Mouse (Mus musculus): ENCODE data around the gene Cars2.
"Not testable (repeated sequence)": the region's sequence is repeated elsewhere in the genome, so short reads cannot be mapped to it uniquely, and the experiment has no call there.

The Cars2 gene

GRCm38 (mm10) chr8:11512711-11513110 is 37.9 kb downstream of the Cars2 start:
- DNase-seq (ENCODE audit: low spot score), result no peak

- DNase-seq (ENCODE audit: low spot score), result no peak
Observed at GRCm38 (mm10) chr8:11510971-11511370, 39.6 kb downstream of the Cars2 start.

GRCm38 (mm10) chr8:11508880-11509279 is 41.7 kb downstream of the Cars2 start:
- no peak for DNase-seq (ENCODE audit: low spot score)

- peak; percentile 70 for DNase-seq (ENCODE audit: low spot score)
Observed at GRCm38 (mm10) chr8:11506802-11507201, 43.8 kb downstream of the Cars2 start.

- no peak for DNase-seq (ENCODE audit: low spot score)
Observed at GRCm38 (mm10) chr8:11506074-11506473, 44.5 kb downstream of the Cars2 start.

DNA sequence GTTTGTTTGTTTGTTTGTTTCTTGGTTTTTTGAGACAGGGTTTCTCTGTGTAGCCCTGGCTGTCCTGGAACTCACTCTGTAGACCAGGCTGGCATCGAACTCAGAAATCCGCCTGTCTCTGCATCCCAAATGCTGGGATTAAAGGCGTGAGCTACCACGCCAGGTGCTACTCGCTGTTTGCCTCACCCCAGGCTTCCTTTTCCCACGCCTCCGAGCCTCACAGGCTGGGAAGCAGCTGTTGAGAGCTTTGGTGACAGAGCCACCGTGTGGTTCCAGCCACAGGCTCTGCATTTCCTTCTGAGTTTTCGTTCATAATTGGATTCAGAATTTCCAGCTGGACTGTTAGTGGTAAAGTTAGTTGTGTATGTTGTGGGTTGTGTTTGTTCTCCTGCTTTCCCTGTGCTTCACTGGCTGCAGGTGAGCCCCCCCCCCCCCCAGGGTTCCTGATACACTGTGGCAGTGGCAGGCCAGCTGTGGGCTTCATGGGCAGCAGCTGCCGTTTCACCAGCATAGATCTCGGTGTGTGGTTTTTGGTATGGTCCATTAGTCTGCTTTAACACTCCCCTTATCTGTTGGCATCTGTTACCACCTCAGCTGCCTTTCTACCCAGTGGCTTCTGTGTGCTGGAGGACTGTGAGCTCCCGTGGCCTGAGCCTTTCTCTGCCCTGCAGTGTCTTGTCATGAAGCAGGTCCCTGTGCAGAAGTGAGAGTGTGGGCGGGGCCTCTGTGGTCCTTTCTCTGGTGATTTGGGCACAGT is 46.9 kb downstream of the Cars2 start:
- DNase-seq (ENCODE audit: low spot score), result no peak

DNA sequence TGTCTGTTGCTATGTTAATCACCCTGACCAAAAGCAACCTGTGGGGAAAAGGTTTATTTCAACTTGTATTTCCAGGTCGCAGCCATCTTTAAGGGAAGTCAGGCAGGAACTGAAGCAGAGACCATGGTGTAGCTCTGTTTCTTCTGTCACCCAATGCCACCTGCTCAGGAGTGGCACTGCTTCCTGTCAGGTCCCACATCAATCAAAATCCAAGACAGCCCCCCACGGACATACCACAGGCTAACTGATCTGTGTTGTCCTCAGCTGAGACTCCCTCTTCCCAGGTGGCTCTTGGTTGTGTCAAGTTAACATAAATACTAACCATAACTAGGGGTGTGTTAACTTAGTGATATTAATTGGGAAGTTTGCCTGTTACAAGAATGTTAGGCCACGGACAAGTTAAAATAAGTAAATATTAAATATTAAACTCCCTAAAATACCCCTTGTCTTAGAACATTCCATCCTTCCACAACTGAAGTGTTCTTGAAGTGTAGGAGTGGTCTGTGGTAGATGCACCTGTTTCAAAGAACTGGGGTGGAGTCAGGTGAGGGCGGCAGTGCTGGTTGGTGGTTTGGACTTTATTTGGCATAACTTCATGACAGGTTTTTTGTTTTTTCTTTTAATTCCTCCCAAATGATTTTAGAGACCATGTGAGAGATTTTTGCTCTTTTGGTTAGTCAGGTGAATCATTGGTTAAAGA is 51.6 kb downstream of the Cars2 start:
- DNase-seq (ENCODE audit: low spot score), result no peak

DNA sequence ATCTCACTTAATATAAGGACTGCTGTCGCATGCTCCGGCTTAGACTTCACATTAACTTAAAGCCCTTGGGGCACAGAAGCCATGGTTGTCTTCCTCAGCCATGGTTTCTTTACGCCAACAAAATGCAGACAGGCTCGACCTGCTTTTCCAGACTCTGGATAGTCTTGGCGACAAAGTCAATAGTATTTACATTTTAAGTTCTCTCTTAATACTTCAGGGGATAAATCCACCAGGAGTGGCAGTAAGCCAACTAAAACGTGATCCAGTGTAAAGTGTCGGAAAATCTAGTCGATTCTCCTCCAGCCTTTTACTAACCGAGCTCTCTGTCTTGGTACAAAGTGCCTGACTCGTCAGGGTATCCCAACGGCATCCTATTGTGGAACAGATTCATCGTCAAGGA is 52.3 kb downstream of the Cars2 start:
- no peak for DNase-seq (ENCODE audit: low spot score)

- peak; percentile 94 for DNase-seq (ENCODE audit: low spot score)
Observed at GRCm38 (mm10) chr8:11497017-11497990, 53.3 kb downstream of the Cars2 start, which contains the start of gene Naxd. Naxd (plus strand) TSS chr8:11497506.

DNA sequence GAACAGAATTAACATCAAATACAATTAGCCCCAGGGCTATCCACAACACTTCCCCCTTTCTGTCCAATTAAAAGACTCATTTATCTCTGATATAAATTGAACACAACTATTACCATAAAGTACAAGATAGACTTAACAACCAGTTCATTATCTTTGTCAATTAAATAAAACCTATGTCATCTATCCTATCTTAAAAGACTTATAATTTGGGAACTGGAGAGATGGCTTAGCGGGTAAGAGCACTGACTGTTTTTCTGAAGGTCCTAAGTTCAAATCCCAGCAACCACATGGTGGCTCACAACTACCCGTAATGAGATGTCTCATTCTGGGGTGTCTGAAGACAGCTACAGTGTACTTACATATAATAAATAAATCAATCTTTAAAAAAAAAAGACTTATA is 58.2 kb downstream of the Cars2 start:
- not testable (repeated sequence) for DNase-seq (ENCODE audit: low spot score)

DNA sequence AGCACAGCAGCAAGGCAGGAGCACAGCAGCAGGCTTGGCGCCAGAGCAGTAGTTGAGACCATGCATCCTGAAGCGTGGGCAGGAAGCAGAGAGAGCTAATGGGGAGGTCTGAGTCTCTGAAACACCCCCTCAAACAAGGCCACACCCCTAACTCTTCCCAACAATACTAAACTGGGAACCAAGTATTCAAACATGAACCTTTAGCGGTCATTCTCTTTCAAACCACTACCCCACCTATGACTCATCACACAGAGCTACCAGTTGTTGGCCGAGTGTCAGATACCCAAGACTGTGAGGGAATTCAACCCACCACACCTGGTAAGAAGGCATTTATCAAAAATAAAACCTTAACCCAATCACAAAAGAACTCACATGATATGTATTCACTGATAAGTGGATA is 63.4 kb downstream of the Cars2 start:
- DNase-seq (ENCODE audit: low spot score), result no peak

DNA sequence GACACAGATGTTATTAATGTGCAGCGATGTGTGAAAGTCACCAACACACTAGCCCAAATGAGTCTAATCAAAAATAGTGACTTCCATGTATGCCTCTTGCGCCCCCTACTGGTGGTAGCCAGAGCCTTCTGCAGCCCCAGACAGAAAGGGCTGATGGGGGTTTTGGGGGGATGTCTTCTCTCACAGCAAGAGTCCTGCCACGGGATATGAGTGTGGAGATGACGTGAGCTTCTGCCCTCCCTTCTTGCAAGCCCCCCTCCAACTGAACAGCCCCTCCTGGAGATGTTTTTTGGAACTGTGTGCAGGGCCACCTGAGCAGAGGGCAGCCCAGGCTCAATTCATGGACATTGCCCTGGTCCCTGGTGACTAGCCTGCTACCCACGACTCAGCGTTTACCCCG is 64.4 kb downstream of the Cars2 start:
- peak; percentile 82 for DNase-seq (ENCODE audit: low spot score)

DNA sequence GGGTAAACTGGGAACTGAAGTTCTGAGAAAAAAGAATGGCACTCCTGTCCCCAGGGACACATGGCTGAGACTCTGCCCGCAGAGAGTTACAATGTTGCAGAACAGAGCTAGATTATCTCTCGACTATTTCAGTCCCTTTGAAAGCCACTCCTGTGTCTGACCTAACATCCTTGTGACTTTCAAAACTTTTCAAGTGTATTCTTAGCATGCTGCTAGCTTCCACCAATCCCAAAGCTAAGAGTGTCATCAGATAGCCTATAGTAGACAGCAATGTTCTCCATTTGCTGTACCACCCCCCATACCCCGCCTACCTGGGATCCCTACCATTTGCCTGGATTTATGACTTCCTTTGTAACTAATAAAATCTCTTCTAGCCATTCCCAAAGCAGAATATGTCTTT is 68.0 kb downstream of the Cars2 start:
- DNase-seq (ENCODE audit: low spot score), result no peak

DNA sequence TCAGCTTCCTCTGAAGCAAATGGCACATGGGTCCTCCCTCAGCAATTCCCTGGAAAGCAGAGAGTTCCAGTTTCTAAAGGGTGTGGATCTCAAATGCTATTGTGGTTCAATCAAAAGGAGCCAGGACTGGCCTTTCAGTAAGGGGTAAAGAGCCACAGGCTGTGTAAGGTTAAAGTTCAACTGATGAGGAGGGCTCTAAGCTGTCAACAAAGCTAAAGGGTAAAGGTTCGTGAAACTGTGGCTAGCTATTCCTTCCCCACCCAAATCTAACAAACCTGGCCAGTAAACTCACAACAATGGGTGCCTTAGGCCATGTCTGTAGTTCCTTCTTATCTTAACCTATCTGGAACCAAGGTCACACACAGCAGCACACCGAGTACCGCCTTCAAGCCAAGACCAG is 68.7 kb downstream of the Cars2 start:
- no peak for DNase-seq (ENCODE audit: low spot score)

DNA sequence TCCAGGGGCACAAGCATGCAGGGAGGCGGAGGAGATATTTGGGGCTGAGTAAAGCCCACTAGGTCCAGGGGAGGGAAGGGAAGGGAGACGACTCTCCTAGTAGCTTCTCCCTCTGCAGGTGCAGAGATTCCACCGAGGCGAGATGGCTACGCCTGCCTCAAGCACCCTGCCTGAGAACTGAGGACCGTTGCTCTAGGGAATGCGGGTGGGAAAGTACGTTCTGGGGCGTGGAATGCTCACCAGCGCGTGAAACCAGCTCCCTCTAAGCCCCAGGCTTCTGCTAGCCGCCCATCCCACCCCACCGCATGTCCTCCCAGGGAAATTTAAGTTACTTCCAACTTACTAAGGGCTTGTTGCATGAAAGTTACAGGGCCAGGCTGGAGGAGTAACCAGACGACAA is 71.0 kb downstream of the Cars2 start:
- no peak for DNase-seq (ENCODE audit: low spot score)

DNA sequence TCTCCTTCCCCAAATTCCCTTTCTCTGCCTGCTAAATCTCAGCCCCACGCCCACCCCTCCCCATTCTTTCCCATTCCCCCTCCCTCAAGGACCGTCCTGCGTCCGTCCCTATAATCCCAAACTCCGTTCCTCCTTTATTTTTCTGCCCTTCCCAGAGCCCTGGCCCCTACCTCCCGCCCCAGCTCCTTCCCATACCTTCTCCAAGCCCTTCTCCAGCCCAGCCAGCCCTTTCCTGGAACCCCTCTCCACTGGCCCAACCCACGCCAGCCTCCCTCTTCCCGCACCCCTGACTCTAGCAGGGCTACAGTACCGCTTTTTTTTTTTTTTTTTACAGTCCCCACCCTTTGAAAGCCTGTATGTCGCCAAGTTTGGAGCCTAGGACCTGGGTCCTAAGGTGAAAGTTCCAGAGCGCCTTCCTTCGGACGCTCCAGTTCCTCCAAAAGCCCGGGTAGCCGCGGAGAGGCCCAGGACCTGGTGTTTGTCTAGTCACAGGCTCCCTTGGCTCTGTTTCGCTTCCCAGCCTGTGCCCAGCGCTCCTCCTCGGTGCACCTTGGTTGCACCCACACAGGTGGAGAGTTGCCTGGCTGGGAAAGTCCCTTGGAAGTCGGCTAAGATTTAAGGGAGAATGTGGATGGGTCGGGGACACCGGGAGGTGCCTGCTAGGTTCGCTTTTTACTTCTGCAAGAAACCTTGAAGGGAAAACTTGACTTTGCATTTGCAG is 71.6 kb downstream of the Cars2 start:
- no peak for DNase-seq (ENCODE audit: low spot score)

DNA sequence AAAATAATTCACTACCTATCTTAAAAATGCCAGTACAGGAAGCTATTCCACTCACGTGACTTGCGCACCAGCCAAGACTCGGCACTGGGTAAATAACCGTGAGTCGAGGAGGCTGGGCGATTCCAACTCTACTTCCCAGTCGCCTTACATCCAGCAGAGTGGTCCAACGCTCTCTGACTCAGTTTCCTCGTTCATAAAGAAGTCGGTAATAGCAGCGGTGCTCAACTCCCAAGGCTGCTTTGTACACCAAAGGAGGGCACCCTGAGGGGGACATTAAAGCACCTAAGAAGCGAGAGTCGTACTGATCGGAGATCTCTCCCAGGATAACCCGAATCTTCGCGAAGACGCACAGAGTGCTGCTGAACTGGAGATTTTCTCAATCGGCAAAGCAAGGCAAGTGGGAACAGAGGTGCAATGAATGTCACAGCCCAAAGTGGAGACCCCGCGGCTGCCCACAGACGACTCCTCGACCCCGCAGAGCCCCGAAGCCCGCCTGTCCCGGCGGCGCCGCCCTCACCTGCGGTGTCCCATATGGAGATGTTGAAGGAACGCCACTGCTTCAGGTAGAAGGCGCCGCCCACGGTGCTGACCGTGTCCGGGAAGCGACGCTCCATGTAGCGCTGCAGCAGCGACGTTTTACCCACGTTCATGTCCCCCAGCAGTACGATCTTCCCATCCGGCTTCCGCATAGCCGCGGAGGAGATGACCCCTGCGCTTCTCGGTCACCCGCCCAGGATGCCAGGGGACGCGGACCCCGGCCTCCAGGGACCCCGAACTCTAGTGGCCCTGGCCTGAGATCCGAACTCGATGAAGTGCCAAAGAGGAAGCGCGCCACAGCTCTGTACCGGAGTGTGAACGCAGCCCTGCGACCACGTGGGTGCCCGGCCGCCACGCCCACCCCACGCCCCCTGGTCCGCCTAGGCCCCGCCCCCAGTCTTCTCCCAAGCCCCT is 72.5 kb downstream of the Cars2 start, which contains the start of gene Rab20:
Rab20 (minus strand) TSS at position 900 of the 951 bp plus-strand sequence.
- peak; percentile 77 for DNase-seq (ENCODE audit: low spot score)

DNA sequence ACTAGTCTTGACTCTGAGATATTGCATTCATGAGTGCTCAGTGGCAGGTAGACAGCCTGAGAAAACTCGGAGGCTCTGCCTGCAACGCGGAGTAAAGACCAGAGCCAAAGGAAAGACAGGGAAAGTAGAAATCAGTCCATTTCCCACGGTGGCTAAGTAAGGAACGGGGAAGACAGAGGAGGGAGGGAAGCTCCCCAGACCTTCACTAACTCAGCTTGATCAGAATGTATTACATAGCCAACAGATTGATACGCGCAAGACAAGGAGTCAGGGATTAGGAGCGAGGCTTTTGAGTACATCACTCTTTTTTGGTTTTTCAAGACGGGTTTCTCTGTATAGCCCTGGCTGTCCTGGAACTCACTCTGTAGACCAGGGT is 73.4 kb downstream of the Cars2 start:
- no peak for DNase-seq (ENCODE audit: low spot score)

GRCm38 (mm10) chr8:11476338-11477177 is 74.0 kb downstream of the Cars2 start:
- DNase-seq (ENCODE audit: low spot score), result peak; percentile 64

DNA sequence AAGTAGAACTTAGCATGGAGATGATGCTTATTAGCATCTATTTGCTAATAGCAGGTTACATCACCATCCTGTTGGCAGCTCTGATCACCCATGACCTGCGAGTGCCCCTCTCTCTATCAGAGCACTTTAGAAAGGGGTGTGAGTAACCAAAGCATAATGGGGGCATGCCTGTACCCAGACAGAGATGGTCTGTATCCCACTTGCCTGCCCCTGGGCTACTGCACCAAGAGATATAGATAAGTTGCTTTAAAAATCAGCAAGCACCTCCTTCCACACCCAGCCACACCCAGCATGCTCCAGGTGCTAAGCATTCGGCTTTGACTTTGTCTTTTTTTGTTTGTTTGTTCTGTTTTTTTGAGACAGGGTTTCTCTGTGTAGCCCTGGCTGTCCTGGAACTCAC is 74.7 kb downstream of the Cars2 start:
- DNase-seq (ENCODE audit: low spot score), result no peak
